Mouse (Mus musculus) heart, postnatal 14 days (tissue): ENCODE results near the gene Foxo6. TPM values are rescaled to one million over a fixed set of nuclear protein-coding genes. Genes with fewer than 3 reads are reported as not detected.

ENCODE experiments used
- DNase-seq, 2 experiments: peaks; one replicate each; pipeline ENCODE4 v3.0.0; 2021 to 2022
- intact Hi-C: fragments of 180-260 bp; cut with DNase I; formaldehyde crosslinking; loops from one replicate; pipeline ENCODE4 v1.15.1; 2025
- total RNA-seq, 2 experiments: library from RNA; stranded (reverse); gene quantifications; 2 replicates each; pipeline ENCODE4 v1.2.3; 2021

The Foxo6 gene
- total RNA-seq, 2 experiments from 2014 or later, result 6.1 to 7.2 TPM

DNA sequence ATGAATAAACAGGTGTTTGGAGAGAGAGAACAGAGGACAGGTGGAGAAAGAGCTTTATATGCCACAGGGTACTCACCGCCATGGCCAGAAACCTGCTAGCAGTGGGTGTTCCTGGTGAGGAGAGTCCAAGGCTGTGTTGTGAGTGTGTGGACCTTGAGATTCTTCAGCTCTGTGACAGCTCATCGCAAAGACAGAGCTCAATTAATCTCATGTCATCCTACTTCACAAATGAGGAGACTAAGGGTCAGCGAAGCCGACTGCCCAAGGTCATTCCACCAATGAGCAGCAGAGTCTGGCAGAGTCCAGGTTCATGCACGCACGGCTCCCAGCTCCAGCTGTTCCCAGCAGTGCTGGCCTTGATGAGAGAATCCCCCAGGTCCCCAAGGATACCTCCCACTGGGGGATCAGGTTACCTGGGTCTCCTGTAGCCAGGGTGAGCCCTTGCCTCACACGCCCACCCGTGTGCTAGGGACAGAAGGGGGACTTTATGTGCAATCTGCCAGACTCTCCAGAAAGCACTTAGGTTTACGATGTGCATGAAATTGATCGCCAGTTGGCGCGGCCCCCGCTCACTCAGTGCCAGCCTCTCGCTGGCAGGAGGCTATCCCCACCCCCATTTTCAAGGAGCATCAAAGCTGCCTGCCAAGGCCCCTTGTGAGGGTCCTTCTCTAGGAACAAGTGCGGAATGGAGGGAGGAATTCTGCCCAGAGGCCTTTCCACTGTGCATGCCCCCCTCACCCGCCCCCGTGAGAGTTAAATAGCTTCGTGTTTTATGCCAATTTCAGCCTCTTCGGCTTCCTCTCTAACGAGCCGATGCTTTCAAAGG is 27.6 kb downstream of the Foxo6 start:
- no peak for DNase-seq
- intact Hi-C loops, result no loop called here

DNA sequence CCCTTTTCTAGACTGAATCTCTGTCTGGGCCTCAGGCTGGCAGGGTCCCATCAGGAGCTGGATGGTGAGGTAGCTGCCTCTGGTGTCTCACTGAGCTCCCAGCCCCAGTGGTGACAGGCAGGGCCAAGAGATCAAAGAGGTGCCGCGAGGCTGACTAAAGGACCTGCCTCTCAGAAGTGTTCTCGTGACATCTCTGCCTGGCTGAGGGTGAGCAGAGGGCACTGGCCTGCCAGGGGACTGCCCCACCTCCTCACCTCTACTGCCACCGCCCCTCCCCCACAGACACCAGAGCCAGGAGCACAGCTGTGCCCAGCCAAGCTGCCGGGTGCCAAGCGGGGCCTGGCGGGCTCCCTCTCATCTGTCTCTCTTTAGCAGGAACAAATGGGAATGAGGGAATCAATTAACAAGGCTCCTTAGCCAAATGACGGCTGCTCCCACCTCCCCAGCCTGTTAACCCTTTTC is 38.3 kb downstream of the Foxo6 start:
- peak; percentile 84 to 89 for DNase-seq
- intact Hi-C loops, result loop anchor here (2.0 kb wide), 1 partner anchor 28 kb away; no protein-coding TSS in a partner anchor

DNA sequence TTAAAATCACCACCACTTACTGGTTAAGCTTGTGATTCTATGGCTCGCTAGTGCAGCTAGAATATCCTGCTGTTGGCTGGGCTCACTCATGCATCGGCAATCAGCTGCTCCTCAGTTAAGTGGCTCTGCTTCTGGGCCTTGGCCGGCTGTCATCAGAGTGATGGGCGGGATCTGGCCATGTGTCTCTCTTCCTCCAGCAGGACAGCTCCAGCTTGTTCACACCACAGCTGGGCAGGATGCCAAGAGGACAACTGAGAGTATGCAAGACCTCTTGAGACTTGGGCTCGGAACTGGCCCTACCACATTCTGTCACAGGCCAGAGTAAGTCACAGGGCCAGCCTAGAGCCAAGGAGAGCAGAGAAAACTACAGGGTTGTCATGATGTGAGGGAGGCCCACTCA is 39.7 kb downstream of the Foxo6 start:
- peak; percentile 88 to 93 for DNase-seq
- intact Hi-C loops, result no loop called here

DNA sequence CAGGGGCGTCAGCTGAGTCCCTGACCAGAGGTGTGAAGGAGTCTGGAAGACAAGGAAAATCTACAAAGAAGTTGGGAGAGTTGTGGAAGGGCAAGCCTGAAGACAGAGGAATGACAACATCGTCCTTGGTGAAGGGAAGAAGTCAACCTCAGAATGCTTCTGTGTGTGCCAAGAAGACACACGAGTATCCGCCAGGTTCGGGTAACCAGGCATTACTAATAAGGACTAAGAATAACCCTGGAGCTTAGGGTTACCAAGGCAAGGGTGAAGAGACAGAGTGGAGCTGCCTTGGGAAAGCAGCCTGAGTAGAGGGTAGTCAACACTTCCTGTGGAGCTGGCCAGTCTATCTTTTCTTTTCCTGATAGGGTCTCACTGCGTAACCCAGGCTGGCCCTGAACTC is 41.1 kb downstream of the Foxo6 start:
- no peak for DNase-seq
- intact Hi-C loops, result no loop called here

DNA sequence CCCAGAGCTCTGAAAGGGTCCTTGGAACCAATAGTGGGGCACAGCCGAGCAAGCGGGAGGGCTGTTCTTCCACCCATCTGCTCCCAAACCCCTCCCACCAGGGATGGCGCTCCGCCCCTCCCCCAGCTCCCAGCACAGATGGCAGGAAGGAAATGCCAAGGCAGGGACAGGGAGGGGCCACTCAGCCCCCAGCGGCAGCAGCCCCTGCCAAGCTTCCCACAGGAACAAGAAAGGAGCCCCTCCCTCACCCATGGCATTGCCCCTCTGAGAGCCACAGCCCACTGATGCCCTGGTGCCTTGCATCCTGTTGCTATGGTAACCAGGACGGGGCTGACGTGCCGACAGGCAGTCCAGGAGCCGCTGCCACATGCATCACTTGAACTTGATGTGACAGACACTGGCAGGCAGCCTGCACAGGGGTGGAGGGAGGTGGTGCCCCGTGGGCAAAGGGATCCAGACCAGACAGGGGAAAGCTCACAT is 44.3 kb downstream of the Foxo6 start:
- intact Hi-C loops, result no loop called here
- DNase-seq, result peak; percentile 38 to 53

DNA sequence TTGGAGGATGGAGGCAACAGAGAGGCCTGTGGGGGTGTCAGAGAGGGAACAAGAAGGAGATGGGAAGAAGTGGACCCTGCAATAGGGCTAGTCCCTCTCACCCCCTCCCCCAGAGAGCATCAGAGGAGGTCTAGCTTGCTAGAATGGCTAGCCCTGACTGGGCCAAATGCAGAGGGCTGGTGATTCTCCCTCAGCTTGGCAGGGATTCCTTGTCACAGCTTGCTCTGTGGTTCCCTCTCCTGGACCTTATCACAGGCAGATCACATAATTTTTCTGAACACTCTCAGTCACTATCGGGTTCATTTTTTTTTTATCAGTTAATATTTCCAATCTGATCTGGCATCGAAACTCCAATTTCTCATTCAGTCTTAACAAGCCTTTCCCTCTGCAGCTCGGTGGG is 46.0 kb downstream of the Foxo6 start:
- DNase-seq, result no peak
- intact Hi-C loops, result no loop called here

DNA sequence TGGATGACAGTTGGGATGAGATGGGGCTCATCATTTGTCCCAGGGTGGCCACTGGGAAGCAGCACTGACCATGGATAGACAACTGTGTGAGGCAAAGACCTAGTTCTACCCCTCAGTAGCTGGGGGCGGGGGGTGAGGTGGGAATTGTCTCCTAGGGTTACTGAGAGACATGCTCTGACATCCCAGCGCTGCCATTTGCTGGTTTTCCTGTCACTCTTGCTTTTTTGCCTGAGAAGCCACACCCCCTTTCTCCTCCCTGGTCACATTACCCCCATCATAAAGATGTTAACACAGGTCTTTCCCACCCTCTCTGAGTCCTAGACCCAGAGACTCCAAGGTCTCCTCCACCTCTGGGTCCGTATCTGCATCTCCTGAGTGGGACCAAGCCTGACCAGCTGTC is 47.7 kb downstream of the Foxo6 start:
- intact Hi-C loops, result no loop called here
- no peak for DNase-seq

DNA sequence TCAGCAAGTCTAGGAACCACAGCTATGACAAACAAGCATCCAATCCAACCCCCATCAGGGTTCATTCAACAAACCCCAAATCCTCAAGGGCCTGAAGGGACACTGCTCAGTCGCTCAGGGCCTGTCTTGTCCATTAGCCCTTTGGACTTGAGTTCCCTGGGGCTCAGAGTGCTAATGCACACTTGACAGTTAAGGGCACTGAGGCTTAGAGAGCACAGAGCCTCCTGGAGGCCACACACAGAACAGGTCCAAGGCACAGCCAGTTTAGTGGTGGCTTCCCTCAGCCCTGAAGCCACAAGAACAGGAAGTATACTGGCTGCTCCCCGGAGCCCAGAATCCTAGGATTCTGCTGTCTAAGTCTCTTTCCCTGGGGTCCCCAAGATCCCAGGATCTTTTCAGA is 53.9 kb downstream of the Foxo6 start:
- intact Hi-C loops, result no loop called here

DNA sequence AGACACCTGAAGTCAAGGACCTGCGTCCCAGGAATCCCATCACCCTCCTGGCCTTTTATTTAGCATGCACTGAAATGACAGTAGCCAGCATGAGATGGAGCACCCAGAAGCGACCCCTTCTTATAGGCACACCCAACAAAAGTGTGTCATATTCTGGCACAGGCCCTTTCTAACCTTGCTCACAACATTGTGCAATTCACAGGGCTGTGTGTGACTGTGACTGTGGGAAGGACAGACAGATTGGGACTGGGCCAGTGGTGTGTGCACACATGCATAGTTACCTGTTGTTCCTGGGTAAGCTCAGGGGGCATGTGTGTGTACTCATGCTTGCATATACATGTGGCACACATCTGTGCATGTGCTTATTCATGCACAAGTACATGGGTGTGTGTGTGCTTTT is 54.6 kb downstream of the Foxo6 start:
- no peak for DNase-seq
- intact Hi-C loops, result no loop called here

More for the DNA sequence above, 53.9 kb downstream of the Foxo6 start:
- no peak for DNase-seq

DNA sequence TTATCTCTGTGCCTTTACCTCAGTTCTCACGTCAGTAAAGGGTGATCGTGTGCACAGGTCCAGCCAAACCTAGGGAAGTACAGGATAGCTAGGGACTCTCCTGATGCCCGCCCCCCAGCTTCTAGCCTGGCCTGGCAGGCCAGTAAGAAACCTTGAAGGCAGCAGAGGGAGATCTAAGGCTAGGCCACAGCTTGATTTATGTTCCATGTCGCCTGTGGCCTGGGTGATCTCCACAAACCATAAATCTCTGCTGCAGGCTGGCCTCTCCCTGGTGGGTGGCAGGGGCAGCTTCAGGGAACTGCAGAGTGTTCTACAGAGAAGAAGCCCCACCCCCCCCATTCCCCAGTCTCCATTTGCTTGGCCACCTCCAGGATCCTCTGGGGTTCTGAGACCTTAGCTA is 55.2 kb downstream of the Foxo6 start:
- DNase-seq, result no peak
- intact Hi-C loops, result no loop called here

DNA sequence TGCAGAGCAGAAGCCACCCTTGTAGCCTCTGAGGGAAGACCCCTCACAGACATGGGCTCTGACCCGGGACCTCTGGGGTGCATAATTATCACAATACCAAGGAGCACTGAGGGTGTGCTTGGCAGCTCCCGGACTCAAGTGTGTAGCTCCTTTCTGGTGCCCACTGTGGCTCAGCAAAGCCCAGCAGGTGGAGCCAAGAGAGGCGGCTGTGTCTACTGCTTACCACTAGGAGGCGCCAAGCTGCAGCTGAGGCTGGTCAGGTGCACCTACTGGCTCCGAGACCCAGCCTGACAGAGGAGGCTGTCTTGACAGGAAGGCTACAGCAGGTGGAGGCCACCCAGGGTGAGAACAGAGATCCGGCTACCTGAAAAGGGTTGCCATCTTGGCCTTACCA is 56.9 kb downstream of the Foxo6 start:
- intact Hi-C loops, result no loop called here
- DNase-seq, result peak; percentile 69 to 84

DNA sequence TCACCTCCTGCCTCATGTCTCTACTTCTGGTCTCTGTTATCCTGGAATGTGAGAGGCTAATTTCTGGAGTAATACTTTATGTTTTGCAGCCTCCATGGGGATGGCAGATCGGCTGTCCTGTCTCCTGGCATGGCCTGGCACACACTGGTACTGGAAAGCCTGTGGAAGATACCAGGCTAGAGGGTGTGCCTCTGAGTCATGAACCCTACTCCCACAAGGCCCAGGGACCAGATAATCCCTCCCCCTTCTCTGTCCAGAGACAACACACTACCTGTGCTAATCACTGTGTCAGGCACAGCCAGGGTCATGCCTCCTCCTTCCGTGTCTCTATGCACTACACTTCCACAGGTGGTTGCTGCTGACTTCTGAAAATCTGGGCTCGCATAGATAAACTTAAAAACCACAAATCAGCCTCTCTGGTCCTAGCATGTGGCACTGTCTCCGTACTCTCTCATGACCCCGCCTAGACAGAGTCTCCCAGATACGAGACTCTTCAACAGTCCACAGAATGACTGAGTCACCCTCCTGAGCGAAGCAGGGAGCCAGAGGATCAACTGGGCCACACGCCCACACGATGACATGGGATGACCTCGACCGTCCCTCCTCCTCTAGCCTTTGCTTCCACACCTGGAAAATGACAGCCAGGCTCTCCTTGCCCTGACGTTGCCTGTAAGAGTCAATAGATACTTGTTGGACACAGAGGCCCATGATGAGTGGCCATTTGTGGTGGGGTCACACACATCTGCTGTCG is 57.5 kb downstream of the Foxo6 start:
- DNase-seq, result no peak
- intact Hi-C loops, result no loop called here

DNA sequence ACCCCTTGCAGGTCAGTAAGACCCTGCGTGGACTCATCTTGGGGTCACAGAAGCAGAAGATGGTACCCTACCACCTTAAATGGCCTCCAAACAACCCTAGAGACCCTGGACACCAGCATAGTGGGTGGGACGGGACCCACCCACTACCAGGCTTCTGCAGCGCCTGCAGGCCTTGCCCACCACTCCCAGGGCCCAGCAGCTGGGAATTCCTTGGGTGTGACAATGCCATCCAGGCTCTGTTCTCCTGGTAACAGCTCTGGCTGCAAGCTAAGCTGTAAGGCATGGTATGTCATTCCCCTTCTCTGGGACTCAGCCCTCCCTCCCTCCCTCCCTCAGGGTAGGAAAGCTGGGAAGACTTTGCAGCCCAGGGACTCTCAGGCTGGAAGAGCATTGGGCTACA is 58.5 kb downstream of the Foxo6 start:
- intact Hi-C loops, result no loop called here
- DNase-seq, result no peak

DNA sequence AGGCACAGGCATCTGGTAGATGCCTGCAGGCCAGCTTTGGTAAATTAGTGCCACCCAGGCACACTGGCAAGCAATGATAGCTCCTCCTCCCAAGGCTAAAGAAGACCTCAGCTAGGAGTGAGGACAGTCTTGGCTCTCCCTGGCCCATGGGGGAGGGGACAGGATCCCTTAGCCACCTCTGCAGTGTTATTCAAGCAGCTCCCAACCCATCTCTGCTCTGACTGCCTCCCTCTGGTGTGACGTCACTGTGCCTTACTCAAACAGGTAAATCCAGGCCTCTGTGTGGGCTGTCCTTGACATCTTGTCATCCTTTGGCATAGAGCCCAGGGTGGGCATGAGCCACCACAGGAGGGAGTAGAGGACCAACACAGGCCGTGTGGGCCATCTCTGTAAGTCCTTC is 59.9 kb downstream of the Foxo6 start:
- intact Hi-C loops, result no loop called here

DNA sequence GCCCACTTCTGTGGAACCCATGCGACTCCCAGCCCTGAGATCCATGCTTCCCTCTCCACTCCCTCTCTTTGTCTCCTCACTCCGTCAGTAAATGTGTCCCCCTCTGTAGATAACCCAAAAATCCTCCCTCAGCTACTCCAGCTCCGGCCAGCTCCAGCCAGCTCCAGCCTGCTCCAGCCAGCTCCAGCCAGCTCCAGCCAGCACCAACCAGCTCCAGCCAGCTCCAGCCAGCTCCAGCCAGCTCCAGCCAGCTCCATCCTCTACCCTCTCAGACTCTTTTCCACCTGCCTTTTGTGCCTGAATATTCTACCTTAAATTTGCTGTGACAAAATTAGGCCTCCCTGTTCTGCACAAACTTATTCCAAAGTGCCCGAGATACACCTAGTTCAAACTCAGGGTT is 60.5 kb downstream of the Foxo6 start:
- intact Hi-C loops, result loop anchor here (1.0 kb wide), 1 partner anchor 97 kb away; no protein-coding TSS in a partner anchor
- DNase-seq, result no peak

More for the DNA sequence above, 59.9 kb downstream of the Foxo6 start:
- no peak for DNase-seq

DNA sequence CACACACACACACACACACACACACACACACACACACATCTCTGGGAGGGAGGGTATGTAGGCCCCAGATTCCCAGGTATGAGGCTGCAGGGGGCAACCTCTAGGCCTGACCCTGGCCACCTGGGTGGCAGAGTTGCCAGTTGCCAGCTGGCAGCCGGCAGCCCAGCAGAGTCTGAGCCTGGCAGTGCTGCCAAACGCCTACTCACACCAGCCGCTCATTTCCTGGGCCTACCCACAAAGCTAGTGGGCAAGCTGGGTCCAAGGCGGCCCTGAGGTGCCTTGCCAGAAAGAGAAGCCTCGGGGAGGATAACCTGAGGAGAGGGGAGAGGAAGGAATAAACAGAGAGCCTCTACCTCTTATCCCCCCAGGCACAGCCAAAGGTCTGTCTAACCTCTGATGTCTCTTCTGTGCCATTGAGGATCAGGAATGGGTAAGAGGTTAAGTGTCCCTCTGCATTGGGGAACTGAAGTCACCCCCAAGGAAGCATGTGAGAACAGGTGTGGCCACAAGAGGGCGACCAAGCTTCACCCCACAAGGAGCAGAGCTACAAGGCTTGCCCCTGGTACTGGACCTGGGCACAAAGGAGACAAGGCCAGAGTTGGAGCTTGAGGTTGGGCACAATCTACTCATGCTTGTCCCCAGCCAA is 61.9 kb downstream of the Foxo6 start:
- DNase-seq, result peak; percentile 76 to 83
- intact Hi-C loops, result loop anchor here (1.0 kb wide), 1 partner anchor 156 kb away; no protein-coding TSS in a partner anchor

DNA sequence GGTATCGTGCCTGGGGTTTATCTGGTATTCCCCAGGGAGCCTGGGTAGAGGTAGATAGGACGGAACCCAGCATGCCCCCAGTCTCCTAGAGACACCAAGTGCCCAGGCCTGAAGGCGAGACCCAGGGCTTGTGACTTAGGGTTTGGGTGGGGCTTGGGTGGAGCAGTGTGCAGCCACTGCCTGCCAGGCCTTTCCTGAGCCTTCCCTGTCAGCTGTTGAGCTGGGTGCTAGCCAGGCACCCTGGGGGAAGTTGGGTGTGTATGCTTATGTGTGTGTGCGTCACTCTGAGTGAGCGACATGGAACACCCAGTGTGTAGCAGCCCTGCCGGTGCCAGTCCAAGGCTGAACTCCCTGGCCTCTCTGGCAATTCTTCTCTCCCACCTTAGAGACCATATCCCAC is 63.3 kb downstream of the Foxo6 start:
- peak; percentile 46 to 57 for DNase-seq
- intact Hi-C loops, result no loop called here

DNA sequence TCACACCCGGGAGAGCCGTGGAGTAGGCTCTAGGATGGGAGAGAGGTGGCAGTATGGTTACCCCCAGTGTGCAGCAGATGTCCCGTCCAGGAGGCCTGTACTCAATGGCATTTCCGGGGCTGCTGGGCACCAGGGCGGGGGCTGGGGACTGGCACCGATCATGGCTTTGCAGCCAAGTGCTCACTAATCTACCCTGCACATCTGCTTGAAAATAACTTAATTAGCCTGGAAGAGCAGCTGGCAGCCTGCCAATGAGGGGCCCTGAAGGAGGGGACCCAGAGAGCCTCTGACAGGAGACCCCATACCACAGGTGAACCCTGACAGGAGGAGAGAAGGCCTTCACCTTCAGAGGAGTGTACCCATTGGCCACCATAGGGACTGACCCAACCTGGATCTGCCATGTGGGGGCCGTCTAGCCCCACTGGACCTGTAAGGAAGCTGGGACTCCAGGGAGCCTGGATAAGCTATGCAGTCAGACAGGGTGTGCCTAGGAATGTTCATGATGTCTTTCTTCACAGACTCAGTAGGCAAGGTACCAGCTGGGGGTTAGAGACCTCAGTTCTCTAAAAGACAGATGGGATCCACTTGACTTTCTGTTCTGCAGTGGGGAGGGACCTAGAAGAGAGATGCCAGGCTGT is 63.9 kb downstream of the Foxo6 start:
- no peak for DNase-seq
- intact Hi-C loops, result no loop called here

DNA sequence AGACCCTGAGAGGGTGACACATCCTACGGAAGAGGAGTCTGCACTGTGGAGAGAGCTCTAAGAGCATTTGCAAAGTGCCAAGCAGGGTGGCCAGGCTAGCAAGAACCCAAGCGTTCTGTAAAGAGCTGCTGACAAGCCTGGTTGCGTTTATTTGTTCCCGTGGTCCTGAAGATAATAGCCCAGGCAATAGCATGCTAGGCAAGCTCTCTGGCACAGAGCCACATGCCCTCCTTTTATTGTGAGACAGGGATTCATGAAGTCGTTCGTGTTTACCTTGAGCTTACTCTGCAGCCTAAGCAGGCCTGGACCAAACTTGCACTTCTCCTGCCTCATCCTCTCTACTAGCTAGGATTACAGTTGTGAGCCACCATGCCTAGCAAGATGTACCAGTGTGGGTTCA is 65.4 kb downstream of the Foxo6 start:
- intact Hi-C loops, result no loop called here
- DNase-seq, result no peak

DNA sequence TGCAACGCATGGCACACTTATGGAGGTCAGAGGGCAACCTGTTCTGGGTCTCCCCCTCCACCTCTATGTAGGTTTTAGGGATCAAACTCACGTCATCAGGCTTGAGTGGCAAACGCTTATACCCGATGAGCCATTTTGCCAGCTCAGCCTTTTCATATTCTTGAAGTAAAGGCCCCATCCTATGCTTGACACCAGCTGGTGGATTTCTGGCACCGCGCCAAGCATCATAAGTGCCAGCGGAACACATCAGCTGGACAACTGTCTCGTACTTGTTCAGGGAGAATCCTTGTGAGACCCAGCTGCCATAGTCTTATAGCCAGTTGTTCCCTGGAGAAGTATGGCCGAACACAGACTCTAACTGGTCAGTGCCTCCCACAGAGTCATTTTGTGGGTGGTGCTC is 68.3 kb downstream of the Foxo6 start:
- intact Hi-C loops, result no loop called here
- DNase-seq, result no peak
